Mouse (Mus musculus): ENCODE measurements around the gene Clec2e. TPM values are rescaled to one million over a fixed set of nuclear protein-coding genes. Genes with fewer than 3 reads are reported as not detected.

Gene Clec2e
- polyA plus RNA-seq, 1 experiment from 2014 or later: not detected

DNA sequence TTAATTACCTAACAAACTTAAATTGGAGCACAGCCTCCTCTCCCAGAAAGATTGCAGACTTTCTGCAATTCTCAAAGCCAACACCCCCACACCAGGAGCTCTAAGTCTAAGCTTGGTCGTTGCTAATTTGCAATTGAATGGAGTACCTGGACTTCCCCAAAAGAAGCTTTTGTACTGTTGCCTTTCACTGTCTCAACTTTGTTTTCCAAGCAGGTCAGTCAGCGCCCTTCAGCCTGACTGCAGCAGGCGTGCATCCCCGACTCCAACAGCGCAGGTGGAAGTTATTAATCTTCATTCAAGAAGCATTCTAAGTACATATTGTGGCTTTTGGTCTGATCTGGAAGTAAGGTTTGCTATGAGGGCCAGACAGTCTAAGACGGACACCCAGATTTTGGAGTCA lies 15.6 kb downstream of the Clec2e start:
- Histone ChIP-seq H3K27me3 (ENCODE audit: control insufficient read depth, insufficient read depth, low read length) (no peaks in the 10 kb centered on the region), H3K9ac (ENCODE audit: low read depth, low read length) (no peak overlapping the region), H3K4me2 (replicated peaks; ENCODE audit: low read depth, low read length) (no peak overlapping the region), H3K36me3 (ENCODE audit: control insufficient read depth, insufficient read depth, low read length) (no peaks in the 10 kb centered on the region), H3K27ac (ENCODE audit: low read depth, low read length) (no peak overlapping the region), H3K4me3 (ENCODE audit: low read depth, low read length) (no peak overlapping the region), H3K4me1 (replicated peaks; ENCODE audit: control insufficient read depth, insufficient read depth, low read length) (no peaks in the 10 kb centered on the region), H3K9me3 (ENCODE audit: control insufficient read depth, low read length) (no peaks in the 10 kb centered on the region)
- DNase-seq (ENCODE audit: low spot score): no peak
- 77% methylated on average over 6 of the region's 6 CpGs for WGBS
- ATAC-seq (ENCODE audit: low FRiP score): no peak

DNA sequence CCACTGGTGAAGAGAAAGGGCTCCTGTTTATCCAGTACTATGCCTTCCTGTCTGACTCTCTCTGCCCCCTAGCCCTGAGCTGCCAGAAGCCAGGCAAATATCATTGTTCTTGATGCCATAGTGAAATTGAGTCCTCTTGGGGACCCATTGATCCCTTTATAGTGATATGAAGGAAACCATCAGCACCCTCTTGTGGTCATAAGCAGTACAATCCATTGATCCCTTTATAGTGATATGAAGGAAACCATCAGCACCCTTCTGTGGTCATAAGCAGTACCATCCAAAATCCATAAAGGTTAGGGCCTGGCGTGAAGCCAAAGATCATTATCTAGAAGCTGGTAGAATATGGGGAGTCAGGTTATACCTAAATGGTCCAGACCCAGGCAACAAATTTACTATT lies 33.7 kb downstream of the Clec2e start:
- DNase-seq (ENCODE audit: low spot score) (peak; percentile 52), ATAC-seq (ENCODE audit: low FRiP score) (peak; percentile 80)
- Histone ChIP-seq H3K36me3 (ENCODE audit: control insufficient read depth, insufficient read depth, low read length) (no peaks in the 10 kb centered on the region), H3K4me1 (replicated peaks; ENCODE audit: control insufficient read depth, insufficient read depth, low read length) (no peaks in the 10 kb centered on the region), H3K27me3 (ENCODE audit: control insufficient read depth, insufficient read depth, low read length) (no peaks in the 10 kb centered on the region), H3K9me3 (ENCODE audit: control insufficient read depth, low read length) (no peaks in the 10 kb centered on the region), H3K27ac (ENCODE audit: low read depth, low read length) (no peak overlapping the region), H3K4me3 (ENCODE audit: low read depth, low read length) (no peak overlapping the region), H3K4me2 (replicated peaks; ENCODE audit: low read depth, low read length) (no peak overlapping the region), H3K9ac (ENCODE audit: low read depth, low read length) (no peak overlapping the region)
- WGBS: 67% methylated on average over 1 of the region's 1 CpGs

DNA sequence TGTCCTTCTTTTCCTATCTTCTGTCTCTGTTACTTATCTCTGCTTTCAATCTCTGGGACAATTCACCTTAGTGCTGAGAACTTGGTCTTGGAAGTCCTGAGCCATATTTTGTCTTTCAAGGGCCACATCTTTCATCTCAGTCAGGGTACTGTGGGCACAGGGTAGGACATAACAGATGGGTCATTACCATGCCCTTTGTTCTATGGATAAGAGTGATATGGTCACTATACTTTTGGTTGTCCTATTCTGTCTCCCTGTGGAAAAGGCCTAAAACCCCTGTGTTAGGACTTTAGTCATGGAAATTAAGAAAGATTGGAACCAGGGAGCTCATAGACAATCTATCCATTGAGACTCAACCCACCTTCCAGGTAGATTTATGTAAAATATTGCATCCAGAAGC lies 34.2 kb downstream of the Clec2e start:
- no peak for DNase-seq (ENCODE audit: low spot score)
- no peak overlapping the region for H3K4me2 ChIP-seq (replicated peaks; ENCODE audit: low read depth, low read length)
- no peak overlapping the region for H3K9ac ChIP-seq (ENCODE audit: low read depth, low read length)
- no peaks in the 10 kb centered on the region for H3K36me3 ChIP-seq (ENCODE audit: control insufficient read depth, insufficient read depth, low read length)
- peak; percentile 54; the same call in 1 of the 2 replicates for ATAC-seq (ENCODE audit: low FRiP score)
- H3K27me3 ChIP-seq (ENCODE audit: control insufficient read depth, insufficient read depth, low read length): no peaks in the 10 kb centered on the region
- no peak overlapping the region for H3K4me3 ChIP-seq (ENCODE audit: low read depth, low read length)
- H3K9me3 ChIP-seq (ENCODE audit: control insufficient read depth, low read length): no peaks in the 10 kb centered on the region
- no peaks in the 10 kb centered on the region for H3K4me1 ChIP-seq (replicated peaks; ENCODE audit: control insufficient read depth, insufficient read depth, low read length)
- no peak overlapping the region for H3K27ac ChIP-seq (ENCODE audit: low read depth, low read length)

- Histone ChIP-seq H3K9me3 (ENCODE audit: control insufficient read depth, low read length) (no peaks in the 10 kb centered on the region), H3K27ac (ENCODE audit: low read depth, low read length) (no peak overlapping the region), H3K27me3 (ENCODE audit: control insufficient read depth, insufficient read depth, low read length) (no peaks in the 10 kb centered on the region), H3K4me3 (ENCODE audit: low read depth, low read length) (no peak overlapping the region), H3K4me2 (replicated peaks; ENCODE audit: low read depth, low read length) (no peak overlapping the region), H3K9ac (ENCODE audit: low read depth, low read length) (no peak overlapping the region), H3K36me3 (ENCODE audit: control insufficient read depth, insufficient read depth, low read length) (no peaks in the 10 kb centered on the region), H3K4me1 (replicated peaks; ENCODE audit: control insufficient read depth, insufficient read depth, low read length) (no peaks in the 10 kb centered on the region)
- ATAC-seq (ENCODE audit: low FRiP score) (no peak), DNase-seq (ENCODE audit: low spot score) (no peak)
- 97% methylated on average over 3 of the region's 3 CpGs for WGBS
These were observed 34.9 kb downstream of the Clec2e start for GRCm38 (mm10) chr6:129065857-129066256.

- ATAC-seq (ENCODE audit: low FRiP score) (no peak), DNase-seq (ENCODE audit: low spot score) (no peak)
- 79% methylated on average over 3 of the region's 3 CpGs for WGBS
- Histone ChIP-seq H3K9ac (ENCODE audit: low read depth, low read length) (no peak overlapping the region), H3K4me1 (replicated peaks; ENCODE audit: control insufficient read depth, insufficient read depth, low read length) (no peaks in the 10 kb centered on the region), H3K27me3 (ENCODE audit: control insufficient read depth, insufficient read depth, low read length) (no peaks in the 10 kb centered on the region), H3K4me3 (ENCODE audit: low read depth, low read length) (no peak overlapping the region), H3K4me2 (replicated peaks; ENCODE audit: low read depth, low read length) (no peak overlapping the region), H3K27ac (ENCODE audit: low read depth, low read length) (no peak overlapping the region), H3K36me3 (ENCODE audit: control insufficient read depth, insufficient read depth, low read length) (no peaks in the 10 kb centered on the region), H3K9me3 (ENCODE audit: control insufficient read depth, low read length) (no peaks in the 10 kb centered on the region)
These were observed 35.3 kb downstream of the Clec2e start for GRCm38 (mm10) chr6:129065407-129065806.

GRCm38 (mm10) chr6:129058013-129058412 lies 42.7 kb downstream of the Clec2e start:
- DNase-seq (ENCODE audit: low spot score): no peak
- Histone ChIP-seq H3K27ac (ENCODE audit: low read depth, low read length) (no peak overlapping the region), H3K4me2 (replicated peaks; ENCODE audit: low read depth, low read length) (no peak overlapping the region), H3K9ac (ENCODE audit: low read depth, low read length) (no peak overlapping the region), H3K9me3 (ENCODE audit: control insufficient read depth, low read length) (no peaks in the 10 kb centered on the region), H3K36me3 (ENCODE audit: control insufficient read depth, insufficient read depth, low read length) (no peaks in the 10 kb centered on the region), H3K4me3 (ENCODE audit: low read depth, low read length) (no peak overlapping the region), H3K27me3 (ENCODE audit: control insufficient read depth, insufficient read depth, low read length) (no peaks in the 10 kb centered on the region), H3K4me1 (replicated peaks; ENCODE audit: control insufficient read depth, insufficient read depth, low read length) (no peaks in the 10 kb centered on the region)
- ATAC-seq (ENCODE audit: low FRiP score): no peak

- Histone ChIP-seq H3K27ac (ENCODE audit: low read depth, low read length) (no peak overlapping the region), H3K4me2 (replicated peaks; ENCODE audit: low read depth, low read length) (no peak overlapping the region), H3K4me1 (replicated peaks; ENCODE audit: control insufficient read depth, insufficient read depth, low read length) (no peaks in the 10 kb centered on the region), H3K9me3 (ENCODE audit: control insufficient read depth, low read length) (no peaks in the 10 kb centered on the region), H3K4me3 (ENCODE audit: low read depth, low read length) (no peak overlapping the region), H3K9ac (ENCODE audit: low read depth, low read length) (no peak overlapping the region), H3K27me3 (ENCODE audit: control insufficient read depth, insufficient read depth, low read length) (no peaks in the 10 kb centered on the region), H3K36me3 (ENCODE audit: control insufficient read depth, insufficient read depth, low read length) (no peaks in the 10 kb centered on the region)
- 88% methylated on average over 3 of the region's 3 CpGs for WGBS
- ATAC-seq (ENCODE audit: low FRiP score) (no peak), DNase-seq (ENCODE audit: low spot score) (no peak)
These were observed 44.5 kb downstream of the Clec2e start for GRCm38 (mm10) chr6:129056237-129056636.

DNA sequence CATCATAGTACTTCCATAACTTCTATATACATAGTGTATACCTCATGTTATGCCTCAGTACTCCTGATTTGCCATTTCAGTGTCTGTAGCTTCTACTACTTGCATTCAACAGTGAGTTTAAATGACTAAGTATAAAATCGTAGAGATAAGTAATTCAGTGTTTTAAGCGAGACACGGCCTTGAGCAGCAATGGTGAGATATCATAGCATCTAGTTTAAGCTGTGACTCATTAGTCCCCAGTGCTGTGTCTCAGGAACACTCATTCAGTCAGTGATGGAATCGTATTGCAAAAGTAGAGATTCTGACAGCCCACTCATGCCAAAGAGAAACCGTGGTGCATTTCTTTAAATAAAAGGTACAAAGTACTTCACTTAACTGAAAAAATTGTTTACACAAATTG lies 49.0 kb downstream of the Clec2e start:
- no peak overlapping the region for H3K4me3 ChIP-seq (ENCODE audit: low read depth, low read length)
- no peaks in the 10 kb centered on the region for H3K36me3 ChIP-seq (ENCODE audit: control insufficient read depth, insufficient read depth, low read length)
- no peaks in the 10 kb centered on the region for H3K9me3 ChIP-seq (ENCODE audit: control insufficient read depth, low read length)
- no peaks in the 10 kb centered on the region for H3K27me3 ChIP-seq (ENCODE audit: control insufficient read depth, insufficient read depth, low read length)
- ATAC-seq (ENCODE audit: low FRiP score) (no peak), DNase-seq (ENCODE audit: low spot score) (no peak)
- no peak overlapping the region for H3K9ac ChIP-seq (ENCODE audit: low read depth, low read length)
- no peak overlapping the region for H3K4me2 ChIP-seq (replicated peaks; ENCODE audit: low read depth, low read length)
- H3K27ac ChIP-seq (ENCODE audit: low read depth, low read length): no peak overlapping the region
- 89% methylated on average over 5 of the region's 5 CpGs for WGBS
- no peaks in the 10 kb centered on the region for H3K4me1 ChIP-seq (replicated peaks; ENCODE audit: control insufficient read depth, insufficient read depth, low read length)

- 88% methylated on average over 3 of the region's 3 CpGs for WGBS
- ATAC-seq (ENCODE audit: low FRiP score) (no peak), DNase-seq (ENCODE audit: low spot score) (no peak)
- H3K27me3 ChIP-seq (ENCODE audit: control insufficient read depth, insufficient read depth, low read length): no peaks in the 10 kb centered on the region
- no peak overlapping the region for H3K9ac ChIP-seq (ENCODE audit: low read depth, low read length)
- H3K4me2 ChIP-seq (replicated peaks; ENCODE audit: low read depth, low read length): no peak overlapping the region
- no peaks in the 10 kb centered on the region for H3K36me3 ChIP-seq (ENCODE audit: control insufficient read depth, insufficient read depth, low read length)
- no peak overlapping the region for H3K4me3 ChIP-seq (ENCODE audit: low read depth, low read length)
- no peak overlapping the region for H3K27ac ChIP-seq (ENCODE audit: low read depth, low read length)
- no peaks in the 10 kb centered on the region for H3K9me3 ChIP-seq (ENCODE audit: control insufficient read depth, low read length)
- no peaks in the 10 kb centered on the region for H3K4me1 ChIP-seq (replicated peaks; ENCODE audit: control insufficient read depth, insufficient read depth, low read length)
These were observed 49.6 kb downstream of the Clec2e start for GRCm38 (mm10) chr6:129051086-129051485.
